Mouse (Mus musculus) liver, postnatal 0 days (tissue): ENCODE results near the gene Tas2r120. TPM values are rescaled to one million over a fixed set of nuclear protein-coding genes. Genes with fewer than 3 reads are reported as not detected.
"Not testable (repeated sequence)": the region's sequence is repeated elsewhere in the genome, so short reads cannot be mapped to it uniquely, and the experiment has no call there.

ENCODE experiments used
- ATAC-seq: fragments of 200-750 bp; cut with Nextera tagmentation; 2 replicates; pipeline ENCODE4 v1.8.0; 2017; ENCODE audit warnings: mild to moderate bottlenecking, moderate library complexity
- DNase-seq: peaks from one replicate; pipeline ENCODE4 v3.0.0-alpha.2; 2016
- H3K27ac ChIP-seq: fragments of 300-500 bp; sonication (generic); 2 replicates; pipeline ENCODE4 v1.5.1; 2014; ENCODE audit warnings: antibody characterized with exemption, moderate library complexity, mild to moderate bottlenecking, low read depth
- H3K27me3 ChIP-seq: fragments of 300-500 bp; sonication (generic); 2 replicates; pipeline ENCODE4 v1.6.1; 2014; ENCODE audit warnings: low read length, control low read depth, mixed read lengths; ENCODE audit not compliant: insufficient read depth
- H3K36me3 ChIP-seq: fragments of 300-500 bp; sonication (generic); replicated peaks from 2 replicates; pipeline ENCODE4 v1.6.1; 2014; ENCODE audit warnings: mild to moderate bottlenecking, control low read depth, low read length, moderate library complexity, mixed read lengths; ENCODE audit not compliant: insufficient read depth
- H3K4me1 ChIP-seq: fragments of 300-500 bp; sonication (generic); 2 replicates; pipeline ENCODE4 v1.6.1; 2014; ENCODE audit warnings: antibody characterized with exemption, mild to moderate bottlenecking, control low read depth; ENCODE audit not compliant: insufficient read depth
- H3K4me2 ChIP-seq: fragments of 300-500 bp; sonication (generic); 2 replicates; pipeline ENCODE4 v1.6.1; 2014; ENCODE audit warnings: low read depth, mild to moderate bottlenecking, low read length, moderate library complexity, mixed read lengths
- H3K4me3 ChIP-seq: fragments of 300-500 bp; sonication (generic); 2 replicates; pipeline ENCODE4 v1.5.1; 2014; ENCODE audit warnings: low read depth, low read length
- H3K9ac ChIP-seq: fragments of 300-500 bp; sonication (generic); replicated peaks from 2 replicates; pipeline ENCODE4 v1.6.1; 2014; ENCODE audit warnings: mild to moderate bottlenecking, moderate library complexity
- H3K9me3 ChIP-seq: fragments of 300-500 bp; sonication (generic); 2 replicates; pipeline ENCODE4 v1.6.1; 2016; ENCODE audit warnings: mild to moderate bottlenecking, control low read depth, low read length, mixed read lengths
- CTCF ChIP-seq: sonication (generic); IDR thresholded peaks from 2 replicates; pipeline ENCODE4 v1.5.1; 2016; ENCODE audit warnings: antibody characterized with exemption, low read depth
- EP300 ChIP-seq: IDR thresholded peaks from 2 replicates; pipeline ENCODE4 v1.6.1; 2016; ENCODE audit warnings: antibody characterized with exemption, low read depth, mild to moderate bottlenecking
- WGBS: fragments of 180-500 bp; shearing (Covaris S2); extraction: QIAGEN DNeasy Blood & Tissue Kit; methylation state at CpG from one replicate; pipeline ENCODE4 v1.1.7; 2014; ENCODE audit not compliant: insufficient replicate concordance; 5-methylcytosine and 5-hydroxymethylcytosine counted together
- polyA plus RNA-seq: library from polyadenylated mRNA; unstranded; fragments of >200 nt; fragmentation: Nextera tagmentation; extraction: Ambion mirVana; gene quantifications from 2 replicates; pipeline ENCODE4 v1.2.1, GENCODE M21; 2015

Tas2r120 gene
- not detected in 2 replicates for polyA plus RNA-seq

- no peak within 1 kb of the TSS for H3K4me3 ChIP-seq
- no peak within 1 kb of the TSS for H3K9ac ChIP-seq
- no peak within 1 kb of the TSS for H3K4me2 ChIP-seq
- no peak for TF ChIP-seq CTCF
- TF ChIP-seq EP300 = no peak
- H3K36me3 ChIP-seq = no peaks in the 10 kb centered on the region
- no peaks in the 10 kb centered on the region for H3K9me3 ChIP-seq
- ATAC-seq (no peak), DNase-seq (no peak)
- H3K4me1 ChIP-seq = no peaks in the 10 kb centered on the region
- H3K27me3 ChIP-seq = no peaks in the 10 kb centered on the region
- H3K27ac ChIP-seq = no peak within 1 kb of the TSS
Observed at GRCm38 (mm10) chr6:132656653-132657052, at the start of gene Tas2r120. TSS of gene Tas2r120 (plus strand) at chr6:132656953.

- H3K4me3 ChIP-seq = no peak overlapping the region
- no peak overlapping the region for H3K27ac ChIP-seq
- H3K4me2 ChIP-seq = no peak overlapping the region
- no peak for TF ChIP-seq EP300
- peak; percentile 57 for TF ChIP-seq CTCF
- H3K36me3 ChIP-seq = no peaks in the 10 kb centered on the region
- H3K27me3 ChIP-seq = no peaks in the 10 kb centered on the region
- DNase-seq (no peak), ATAC-seq (no peak)
- no peaks in the 10 kb centered on the region for H3K9me3 ChIP-seq
- H3K9ac ChIP-seq = no peak overlapping the region
- no peaks in the 10 kb centered on the region for H3K4me1 ChIP-seq
Observed at GRCm38 (mm10) chr6:132649399-132649798, 7.4 kb upstream of the Tas2r120 start.

GRCm38 (mm10) chr6:132651426-132651825 lies 5.3 kb upstream of the Tas2r120 start, which contains the start of gene A630073D07Rik:
TSS of gene A630073D07Rik (minus strand) at chr6:132651526.
- Histone ChIP-seq H3K27me3 (no peaks in the 10 kb centered on the region), H3K9ac (no peak within 1 kb of the TSS), H3K4me2 (no peak within 1 kb of the TSS), H3K9me3 (no peaks in the 10 kb centered on the region), H3K4me3 (no peak within 1 kb of the TSS), H3K27ac (no peak within 1 kb of the TSS), H3K36me3 (no peaks in the 10 kb centered on the region), H3K4me1 (no peaks in the 10 kb centered on the region)
- WGBS = 65% methylated on average over 1 of the region's 1 CpGs
- DNase-seq (no peak), ATAC-seq (no peak)
- no peak for TF ChIP-seq EP300

GRCm38 (mm10) chr6:132691596-132691995 lies 34.8 kb downstream of the Tas2r120 start:
- not testable (repeated sequence) for H3K27me3 ChIP-seq, ATAC-seq, H3K9me3 ChIP-seq, H3K4me1 ChIP-seq, H3K4me3 ChIP-seq, H3K4me2 ChIP-seq, H3K9ac ChIP-seq, H3K27ac ChIP-seq, DNase-seq, H3K36me3 ChIP-seq
- 74% methylated on average over 7 of the region's 7 CpGs for WGBS

- Histone ChIP-seq H3K9ac (no peak within 1 kb of the TSS), H3K27ac (no peak within 1 kb of the TSS), H3K4me2 (no peak within 1 kb of the TSS), H3K9me3 (no peaks in the 10 kb centered on the region), H3K36me3 (no peaks in the 10 kb centered on the region), H3K27me3 (no peaks in the 10 kb centered on the region), H3K4me1 (no peaks in the 10 kb centered on the region), H3K4me3 (no peak within 1 kb of the TSS)
- TF ChIP-seq EP300 (no peak), CTCF (no peak)
- ATAC-seq = no peak
- DNase-seq = no peak
- WGBS = 64% methylated on average over 1 of the region's 1 CpGs
Observed at GRCm38 (mm10) chr6:132700907-132701306, 44.2 kb downstream of the Tas2r120 start, which contains the start of gene Tas2r121. TSS of gene Tas2r121 (minus strand) at chr6:132701007.

Other genes with a start within 250 kb of the Tas2r120 start
- gene Prh1, start 87.1 kb upstream of the Tas2r120 start, polyA plus RNA-seq = not detected in 2 replicates
- gene Prp2, start 61.0 kb upstream of the Tas2r120 start, polyA plus RNA-seq = not detected in 2 replicates
- not detected in 2 replicates for gene A630073D07Rik, start 5.4 kb upstream of the Tas2r120 start, polyA plus RNA-seq
- gene Tas2r121, start 44.1 kb downstream of the Tas2r120 start, polyA plus RNA-seq = not detected in 2 replicates
- not detected in 2 replicates for gene Tas2r122, start 55.0 kb downstream of the Tas2r120 start, polyA plus RNA-seq
- not detected in 2 replicates for gene Tas2r115, start 81.1 kb downstream of the Tas2r120 start, polyA plus RNA-seq
- not detected in 2 replicates for gene Tas2r124, start 97.8 kb downstream of the Tas2r120 start, polyA plus RNA-seq
- not detected in 2 replicates for gene Tas2r102, start 105.2 kb downstream of the Tas2r120 start, polyA plus RNA-seq
- not detected in 2 replicates for gene Tas2r136, start 121.2 kb downstream of the Tas2r120 start, polyA plus RNA-seq
- gene Tas2r117, start 145.9 kb downstream of the Tas2r120 start, polyA plus RNA-seq = not detected in 2 replicates
- gene Tas2r123, start 190.2 kb downstream of the Tas2r120 start, polyA plus RNA-seq = not detected in 2 replicates
- gene Tas2r116, start 198.5 kb downstream of the Tas2r120 start, polyA plus RNA-seq = not detected in 2 replicates
- gene Tas2r110, start 211.1 kb downstream of the Tas2r120 start, polyA plus RNA-seq = not detected in 2 replicates
- gene Tas2r113, start 236.1 kb downstream of the Tas2r120 start, polyA plus RNA-seq = not detected in 2 replicates